Mouse (Mus musculus) neural tube, embryonic 11.5 days (tissue): Measurements from ENCODE around the gene Ccdc57. TPM values are rescaled to one million over a fixed set of nuclear protein-coding genes. Genes with fewer than 3 reads are reported as not detected.

Experiments used
- ATAC-seq: fragments of 200-750 bp; cut with Nextera tagmentation; 2 replicates; pipeline ENCODE4 v1.8.0; 2017; ENCODE audit warnings: moderate number of reproducible peaks, mild to moderate bottlenecking, moderate TSS enrichment, moderate library complexity; ENCODE audit not compliant: insufficient read depth, low FRiP score, low TSS enrichment
- DNase-seq: peaks from one replicate; pipeline ENCODE4 v3.0.0-alpha.2; 2015; ENCODE audit warnings: low spot score
- H3K27ac ChIP-seq: fragments of 300-500 bp; sonication (generic); 2 replicates; pipeline ENCODE4 v1.5.1; 2014; ENCODE audit warnings: low read depth, mild to moderate bottlenecking, low read length
- H3K27me3 ChIP-seq: fragments of 300-500 bp; sonication (generic); 2 replicates; pipeline ENCODE4 v1.6.1; 2014; ENCODE audit warnings: mild to moderate bottlenecking, low read length, mixed read lengths; ENCODE audit not compliant: control insufficient read depth, insufficient read depth
- H3K36me3 ChIP-seq: fragments of 300-500 bp; sonication (generic); 2 replicates; pipeline ENCODE4 v1.6.1; 2014; ENCODE audit warnings: mild to moderate bottlenecking, low read length, moderate library complexity, mixed read lengths; ENCODE audit not compliant: control insufficient read depth, insufficient read depth
- H3K4me1 ChIP-seq: fragments of 300-500 bp; sonication (generic); 2 replicates; pipeline ENCODE4 v1.6.1; 2014; ENCODE audit warnings: low read length, mixed read lengths; ENCODE audit not compliant: control insufficient read depth, insufficient read depth
- H3K4me2 ChIP-seq: fragments of 300-500 bp; sonication (generic); 2 replicates; pipeline ENCODE4 v1.6.1; 2014; ENCODE audit warnings: low read depth, mild to moderate bottlenecking, moderate library complexity
- H3K4me3 ChIP-seq: fragments of 300-500 bp; sonication (generic); 2 replicates; pipeline ENCODE4 v1.5.1; 2014; ENCODE audit warnings: low read depth, low read length
- H3K9ac ChIP-seq: fragments of 300-500 bp; sonication (generic); 2 replicates; pipeline ENCODE4 v1.6.1; 2014; ENCODE audit warnings: mild to moderate bottlenecking, low read length
- H3K9me3 ChIP-seq: fragments of 300-500 bp; sonication (generic); 2 replicates; pipeline ENCODE4 v1.6.1; 2016; ENCODE audit warnings: low read length; ENCODE audit not compliant: control insufficient read depth
- WGBS: fragments of 180-500 bp; shearing (Covaris S2); extraction: QIAGEN DNeasy Blood & Tissue Kit; methylation state at CpG from one replicate; pipeline ENCODE4 v1.1.7; 2014; 5-methylcytosine and 5-hydroxymethylcytosine counted together
- polyA plus RNA-seq: library from polyadenylated mRNA; unstranded; fragments of >200 nt; fragmentation: Nextera tagmentation; extraction: Ambion mirVana; gene quantifications from 2 replicates; pipeline ENCODE4 v1.2.1, GENCODE M21; 2014

Ccdc57 gene
- polyA plus RNA-seq, 1 experiment from 2014 or later, result 4.6 TPM

- Histone ChIP-seq H3K9ac (no peak overlapping the region), H3K36me3 (no peaks in the 10 kb centered on the region), H3K27ac (no peak overlapping the region), H3K4me3 (no peak overlapping the region), H3K9me3 (no peaks in the 10 kb centered on the region), H3K27me3 (no peaks in the 10 kb centered on the region), H3K4me1 (no peaks in the 10 kb centered on the region), H3K4me2 (no peak overlapping the region)
- DNase-seq, result no peak
- WGBS, result 97% methylated on average over 4 of the region's 4 CpGs
- ATAC-seq, result no peak
These were observed 1.2 kb downstream of the Ccdc57 start for GRCm38 (mm10) chr11:120931479-120931878.

GRCm38 (mm10) chr11:120928468-120928867 is 4.2 kb downstream of the Ccdc57 start:
- 91% methylated on average over 4 of the region's 4 CpGs for WGBS
- no peak overlapping the region for H3K4me3 ChIP-seq
- DNase-seq (no peak), ATAC-seq (no peak)
- no peaks in the 10 kb centered on the region for H3K4me1 ChIP-seq
- no peak overlapping the region for H3K4me2 ChIP-seq
- no peak overlapping the region for H3K9ac ChIP-seq
- no peaks in the 10 kb centered on the region for H3K36me3 ChIP-seq
- no peaks in the 10 kb centered on the region for H3K27me3 ChIP-seq
- H3K27ac ChIP-seq, result no peak overlapping the region
- no peaks in the 10 kb centered on the region for H3K9me3 ChIP-seq

- WGBS, result 91% methylated on average over 3 of the region's 3 CpGs
- Histone ChIP-seq H3K36me3 (no peaks in the 10 kb centered on the region), H3K4me1 (no peaks in the 10 kb centered on the region), H3K4me3 (no peak overlapping the region), H3K27me3 (no peaks in the 10 kb centered on the region), H3K27ac (no peak overlapping the region), H3K9ac (no peak overlapping the region), H3K9me3 (no peaks in the 10 kb centered on the region), H3K4me2 (no peak overlapping the region)
- ATAC-seq, result no peak
- DNase-seq, result no peak
These were observed 10.1 kb downstream of the Ccdc57 start for GRCm38 (mm10) chr11:120922528-120922927.

- DNase-seq, result no peak
- no peaks in the 10 kb centered on the region; the same call in 1 of the 2 replicates for H3K36me3 ChIP-seq
- no peaks in the 10 kb centered on the region for H3K9me3 ChIP-seq
- no peak overlapping the region for H3K9ac ChIP-seq
- 97% methylated on average over 5 of the region's 5 CpGs for WGBS
- H3K4me1 ChIP-seq, result no peaks in the 10 kb centered on the region
- no peak for ATAC-seq
- H3K4me3 ChIP-seq, result no peak overlapping the region
- H3K4me2 ChIP-seq, result no peak overlapping the region
- H3K27ac ChIP-seq, result no peak overlapping the region
- H3K27me3 ChIP-seq, result no peaks in the 10 kb centered on the region
These were observed 14.9 kb downstream of the Ccdc57 start for GRCm38 (mm10) chr11:120917756-120918155.

GRCm38 (mm10) chr11:120916477-120916876 is 16.2 kb downstream of the Ccdc57 start:
- Histone ChIP-seq H3K4me3 (no peak overlapping the region), H3K4me1 (no peaks in the 10 kb centered on the region), H3K4me2 (no peak overlapping the region), H3K36me3 (no peaks in the 10 kb centered on the region; the same call in 1 of the 2 replicates), H3K9me3 (no peaks in the 10 kb centered on the region), H3K9ac (no peak overlapping the region), H3K27ac (no peak overlapping the region), H3K27me3 (no peaks in the 10 kb centered on the region)
- WGBS, result 85% methylated on average over 3 of the region's 3 CpGs
- no peak for ATAC-seq
- no peak for DNase-seq

GRCm38 (mm10) chr11:120913796-120914195 is 18.9 kb downstream of the Ccdc57 start:
- no peak for ATAC-seq
- no peaks in the 10 kb centered on the region for H3K4me1 ChIP-seq
- no peak for DNase-seq
- no peak overlapping the region for H3K4me2 ChIP-seq
- no peak overlapping the region for H3K27ac ChIP-seq
- H3K27me3 ChIP-seq, result no peaks in the 10 kb centered on the region
- 96% methylated on average over 4 of the region's 4 CpGs for WGBS
- H3K9ac ChIP-seq, result no peak overlapping the region
- H3K36me3 ChIP-seq, result no peaks in the 10 kb centered on the region; the same call in 1 of the 2 replicates
- no peak overlapping the region for H3K4me3 ChIP-seq
- no peaks in the 10 kb centered on the region for H3K9me3 ChIP-seq

GRCm38 (mm10) chr11:120905430-120905873 is 27.2 kb downstream of the Ccdc57 start:
- Histone ChIP-seq H3K4me2 (no peak overlapping the region), H3K27me3 (no peaks in the 10 kb centered on the region), H3K4me1 (no peaks in the 10 kb centered on the region), H3K36me3 (no peaks in the 10 kb centered on the region), H3K4me3 (no peak overlapping the region), H3K9ac (no peak overlapping the region), H3K27ac (no peak overlapping the region), H3K9me3 (no peaks in the 10 kb centered on the region)
- 50% methylated on average over 1 of the region's 1 CpGs for WGBS
- ATAC-seq, result no peak; the same call in 1 of the 2 replicates
- peak; percentile 78 for DNase-seq

GRCm38 (mm10) chr11:120904561-120904960 is 28.1 kb downstream of the Ccdc57 start:
- 93% methylated on average over 3 of the region's 3 CpGs for WGBS
- no peak overlapping the region for H3K4me3 ChIP-seq
- H3K9ac ChIP-seq, result no peak overlapping the region
- no peak for ATAC-seq
- H3K9me3 ChIP-seq, result no peaks in the 10 kb centered on the region
- no peak overlapping the region for H3K27ac ChIP-seq
- H3K27me3 ChIP-seq, result no peaks in the 10 kb centered on the region
- H3K4me1 ChIP-seq, result no peaks in the 10 kb centered on the region
- no peak overlapping the region for H3K4me2 ChIP-seq
- no peak for DNase-seq
- no peaks in the 10 kb centered on the region for H3K36me3 ChIP-seq

- Histone ChIP-seq H3K4me3 (no peak overlapping the region), H3K9ac (no peak overlapping the region), H3K27me3 (no peaks in the 10 kb centered on the region), H3K4me2 (no peak overlapping the region), H3K4me1 (no peaks in the 10 kb centered on the region), H3K9me3 (no peaks in the 10 kb centered on the region), H3K27ac (no peak overlapping the region), H3K36me3 (no peaks in the 10 kb centered on the region)
- no peak for DNase-seq
- ATAC-seq, result no peak
- WGBS, result 84% methylated on average over 24 of the region's 24 CpGs
These were observed 29.4 kb downstream of the Ccdc57 start for GRCm38 (mm10) chr11:120903159-120903850.
